Comparison of ENCODE assay signal across 8 mouse cellular contexts in the genomic region with DNA sequence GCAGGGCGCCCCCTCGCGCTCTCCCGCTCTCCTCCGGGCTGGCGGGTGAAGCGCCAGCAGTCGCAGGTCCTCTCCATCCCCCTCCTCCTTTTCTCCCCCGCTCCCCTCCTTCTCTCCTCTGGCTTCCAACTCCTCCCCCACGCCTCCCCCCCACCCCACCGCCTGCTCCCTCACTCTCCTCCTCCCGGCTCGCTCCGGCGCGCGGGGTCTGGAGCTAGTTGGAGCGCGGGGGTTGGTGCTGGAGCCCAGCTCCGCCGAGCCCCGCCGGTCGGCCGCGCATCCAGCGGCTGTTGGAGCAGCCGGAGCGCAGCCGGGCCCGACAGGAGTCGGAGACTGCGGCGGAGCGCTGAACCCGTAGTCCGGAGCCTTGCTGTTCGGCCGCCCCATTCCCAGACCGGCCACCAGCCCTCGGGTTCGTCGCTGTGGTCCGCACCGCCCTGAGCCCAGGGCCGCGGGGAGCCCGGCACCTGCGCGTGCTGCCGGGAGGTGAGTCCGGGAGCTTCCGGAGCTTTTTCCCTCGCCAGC. TPM values are rescaled to one million over a fixed set of nuclear protein-coding genes. Genes with fewer than 3 reads are reported as not detected.
A peak's percentile ranks its signal among the peaks of the same experiment; 100 is the strongest.
DNase-seq lines count a peak whose midpoint lies in the region; ATAC-seq and TF ChIP-seq lines count a peak whose summit lies in the region.

A gene (plus strand): TSS at position 29 of the 525 bp plus-strand sequence.

- WGBS in forebrain, embryonic 16.5 days = under 1% methylated on average over 53 of the region's 54 CpGs
- WGBS in hindbrain, embryonic 15.5 days = under 1% methylated on average over 44 of the region's 54 CpGs
- under 1% methylated on average over 53 of the region's 54 CpGs for WGBS in midbrain, embryonic 10.5 days
- WGBS in stomach, embryonic 14.5 days = under 1% methylated on average over 51 of the region's 54 CpGs

- CTCF ChIA-PET in Patski (lab: Charles Lee) = interaction anchor here (0.7 to 5.8 kb wide), 33 partner anchors 8 to 281 kb away, joined by 3 to 88 read pairs (median 5); no protein-coding TSS in a partner anchor

- DNase-seq in Patski (ENCODE audit: low read depth, low spot score) = peak; percentile 17
- DNase-seq in cerebellum, adult 11 months = peak; percentile 29
- peak; percentile 28 to 39 for DNase-seq in left cerebral cortex, adult 18-20 months (ENCODE audit: low spot score in 2 of 2)
- DNase-seq in midbrain, embryonic 10.5 days (ENCODE audit: low spot score) = peak; percentile 93
- DNase-seq in T-cell, adult 2 months (ENCODE audit: low spot score) = no peak

- ATAC-seq in Patski = peak; percentile 58
- ATAC-seq in forebrain, embryonic 16.5 days = peak; percentile 87
- peak; percentile 88 for ATAC-seq in hindbrain, embryonic 15.5 days (ENCODE audit: low FRiP score, low read depth)
- ATAC-seq in stomach, embryonic 14.5 days (ENCODE audit: insufficient number of reproducible peaks, insufficient read depth, low FRiP score, low read depth) = peak; percentile 80

- no peaks in the 10 kb centered on the region for H3K9me3 ChIP-seq in forebrain, embryonic 16.5 days (ENCODE audit: control insufficient read depth, low read length)
- no peaks in the 10 kb centered on the region for H3K9me3 ChIP-seq in hindbrain, embryonic 15.5 days
- H3K9me3 ChIP-seq in midbrain, embryonic 10.5 days (replicated peaks) = no peaks in the 10 kb centered on the region
- no peaks in the 10 kb centered on the region for H3K9me3 ChIP-seq in stomach, embryonic 14.5 days (ENCODE audit: control insufficient read depth, low read depth, low read length)

- peak within 1 kb of the TSS; percentile 83 for H3K4me3 ChIP-seq in forebrain, embryonic 16.5 days (replicated peaks; ENCODE audit: low read length)
- peak within 1 kb of the TSS; percentile 57 for H3K4me3 ChIP-seq in hindbrain, embryonic 15.5 days
- peak within 1 kb of the TSS; percentile 95 for H3K4me3 ChIP-seq in midbrain, embryonic 10.5 days
- peak within 1 kb of the TSS; percentile 62 for H3K4me3 ChIP-seq in stomach, embryonic 14.5 days (ENCODE audit: low read depth, low read length)

- H3K36me3 ChIP-seq in forebrain, embryonic 16.5 days (ENCODE audit: control insufficient read depth, insufficient read depth) = no peaks in the 10 kb centered on the region
- H3K36me3 ChIP-seq in hindbrain, embryonic 15.5 days = no peaks in the 10 kb centered on the region
- H3K36me3 ChIP-seq in midbrain, embryonic 10.5 days = peaks cover 28% of the 10 kb centered on the region
- H3K36me3 ChIP-seq in stomach, embryonic 14.5 days (ENCODE audit: control insufficient read depth, insufficient read depth, low read length) = no peaks in the 10 kb centered on the region

- POLR2A ChIA-PET in Patski (lab: Charles Lee) = interaction anchor here (0.9 to 1.9 kb wide), 7 partner anchors 10 to 90 kb away, joined by 3 to 8 read pairs (median 3); no protein-coding TSS in a partner anchor

- in situ Hi-C loops in Patski (cut with MboI; ENCODE audit: low pct_unique_long_range_greater_than_20kb) = loop anchor here (5.0 kb wide), 1 partner anchor 86 kb away; no protein-coding TSS in a partner anchor

- peak within 1 kb of the TSS; percentile 91 for H3K9ac ChIP-seq in forebrain, embryonic 16.5 days (replicated peaks; ENCODE audit: low read depth, low read length)
- H3K9ac ChIP-seq in hindbrain, embryonic 15.5 days = peak within 1 kb of the TSS; percentile 75
- peak within 1 kb of the TSS; percentile 10; the same call in 1 of the 2 replicates for H3K9ac ChIP-seq in stomach, embryonic 14.5 days (replicated peaks; ENCODE audit: low read depth, low read length)

- H3K27ac ChIP-seq in forebrain, embryonic 16.5 days (ENCODE audit: low read length) = peak within 1 kb of the TSS; percentile 76
- H3K27ac ChIP-seq in hindbrain, embryonic 15.5 days (replicated peaks) = peak within 1 kb of the TSS; percentile 60
- peak within 1 kb of the TSS; percentile 99 for H3K27ac ChIP-seq in midbrain, embryonic 10.5 days (replicated peaks)
- no peak within 1 kb of the TSS for H3K27ac ChIP-seq in stomach, embryonic 14.5 days (ENCODE audit: low read length)

- TF ChIP-seq CTCF in Patski (IDR thresholded peaks at IDR 0.05) = no peak

- peak within 1 kb of the TSS; percentile 94 for H3K4me2 ChIP-seq in forebrain, embryonic 16.5 days (ENCODE audit: low read length)
- H3K4me2 ChIP-seq in hindbrain, embryonic 15.5 days = peak within 1 kb of the TSS; percentile 96
- peak within 1 kb of the TSS; percentile 99 for H3K4me2 ChIP-seq in stomach, embryonic 14.5 days (replicated peaks; ENCODE audit: low read depth, low read length)

- peaks cover 26% of the 10 kb centered on the region for H3K4me1 ChIP-seq in forebrain, embryonic 16.5 days (replicated peaks; ENCODE audit: control insufficient read depth, insufficient read depth, low read length)
- H3K4me1 ChIP-seq in hindbrain, embryonic 15.5 days (replicated peaks) = peaks cover 29% of the 10 kb centered on the region
- peaks cover 52% of the 10 kb centered on the region for H3K4me1 ChIP-seq in midbrain, embryonic 10.5 days
- peaks cover 4% of the 10 kb centered on the region; the same call in 1 of the 2 replicates for H3K4me1 ChIP-seq in stomach, embryonic 14.5 days (ENCODE audit: control insufficient read depth, insufficient read depth, low read length)

- peaks cover 47% of the 10 kb centered on the region for H3K27me3 ChIP-seq in Patski
- H3K27me3 ChIP-seq in forebrain, embryonic 16.5 days (replicated peaks; ENCODE audit: control insufficient read depth, insufficient read depth, low read length) = no peaks in the 10 kb centered on the region
- no peaks in the 10 kb centered on the region for H3K27me3 ChIP-seq in hindbrain, embryonic 15.5 days
- H3K27me3 ChIP-seq in midbrain, embryonic 10.5 days (ENCODE audit: low read depth, poor library complexity, severe bottlenecking) = peaks cover 64% of the 10 kb centered on the region
- peaks cover 19% of the 10 kb centered on the region for H3K27me3 ChIP-seq in stomach, embryonic 14.5 days (ENCODE audit: control insufficient read depth, insufficient read depth, low read length)

RNA-seq across cellular contexts. Expression of the gene that starts here (rescaled TPM):
- 22.4 TPM for polyA plus RNA-seq in Patski (2021)
- 22.3 and 30.1 TPM in 2 replicates for polyA plus RNA-seq in forebrain, embryonic 16.5 days (2015; fragmentation: Nextera tagmentation; extraction: Ambion mirVana)
- 19.8 and 25.6 TPM in 2 replicates for polyA plus RNA-seq in hindbrain, embryonic 15.5 days (2015; fragmentation: Nextera tagmentation; extraction: Ambion mirVana)
- total RNA-seq in left cerebral cortex, adult 18-20 months (2021) = 10 to 100 TPM; 12.7 to 16.0 TPM
- polyA plus RNA-seq in midbrain, embryonic 10.5 days (2016; fragmentation: Nextera tagmentation; extraction: Ambion mirVana) = 59.1 and 72.3 TPM in 2 replicates
- polyA plus RNA-seq in stomach, embryonic 14.5 days (2014; fragmentation: Nextera tagmentation; extraction: Ambion mirVana) = 5.2 and 6.1 TPM in 2 replicates

Comparison
In these comparisons a context has a peak if more than half of its experiments do, and no peak if none do; other contexts are left out.
1. H3K9ac ChIP-seq: peak in every context shown above with its lines; median percentile 91 in forebrain, embryonic 16.5 days; 75 in hindbrain, embryonic 15.5 days; 10 in stomach, embryonic 14.5 days.